Mouse (Mus musculus): ENCODE measurements around the gene Acot13.
"Not testable (repeated sequence)": the region's sequence is repeated elsewhere in the genome, so short reads cannot be mapped to it uniquely, and the experiment has no call there.

Acot13 gene

GRCm38 (mm10) chr13:24831353-24832130, at the start of gene Acot13, which contains the start of gene Tdp2:
TSS of gene Acot13 (minus strand) at chr13:24831540.
TSS of gene Tdp2 (plus strand) at chr13:24831679.
- peak; percentile 95 for DNase-seq

DNA sequence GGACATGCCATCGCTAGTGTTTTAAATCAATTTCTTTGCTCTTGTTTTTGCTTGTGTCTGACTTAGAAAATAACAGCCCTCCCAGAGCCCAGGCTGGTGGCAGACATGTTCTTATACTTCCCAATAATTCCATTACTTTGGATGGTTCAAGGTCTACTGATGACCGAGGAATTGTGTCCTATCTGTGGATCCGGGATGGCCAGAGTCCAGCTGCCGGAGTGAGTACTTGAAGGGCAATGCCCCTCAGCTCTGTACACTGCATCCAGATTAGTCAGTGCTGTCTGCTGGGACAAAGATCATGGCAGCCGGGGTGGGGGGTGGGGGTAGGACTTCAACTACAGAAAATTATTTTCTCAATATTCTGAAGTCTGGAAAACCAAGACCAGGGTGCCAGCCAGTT, 49.4 kb upstream of the Acot13 start:
- DNase-seq: no peak

- DNase-seq: no peak
Observed at GRCm38 (mm10) chr13:24880208-24880607, 48.9 kb upstream of the Acot13 start.

- no peak for DNase-seq
Observed at GRCm38 (mm10) chr13:24879359-24880040, 48.2 kb upstream of the Acot13 start.

DNA sequence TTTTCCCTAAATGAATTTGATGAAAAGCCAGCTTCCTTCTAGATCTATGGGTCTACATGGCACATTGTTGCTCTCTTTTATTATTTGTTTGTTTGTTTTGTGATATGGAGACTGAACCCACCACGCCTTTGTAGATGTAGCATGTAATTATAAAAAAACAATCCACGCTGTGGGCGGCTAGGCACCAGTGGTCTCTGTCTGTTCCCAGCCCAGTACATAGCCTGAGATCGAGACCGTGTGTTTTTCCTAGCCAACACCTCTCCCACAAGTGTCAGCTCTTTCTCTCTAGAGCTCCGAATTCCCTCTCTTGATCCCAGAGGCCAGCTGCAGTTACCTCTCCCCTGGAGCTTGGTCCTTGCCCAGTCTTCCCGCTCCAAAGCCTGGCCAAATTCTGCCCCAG, 36.9 kb upstream of the Acot13 start:
- DNase-seq: no peak

DNA sequence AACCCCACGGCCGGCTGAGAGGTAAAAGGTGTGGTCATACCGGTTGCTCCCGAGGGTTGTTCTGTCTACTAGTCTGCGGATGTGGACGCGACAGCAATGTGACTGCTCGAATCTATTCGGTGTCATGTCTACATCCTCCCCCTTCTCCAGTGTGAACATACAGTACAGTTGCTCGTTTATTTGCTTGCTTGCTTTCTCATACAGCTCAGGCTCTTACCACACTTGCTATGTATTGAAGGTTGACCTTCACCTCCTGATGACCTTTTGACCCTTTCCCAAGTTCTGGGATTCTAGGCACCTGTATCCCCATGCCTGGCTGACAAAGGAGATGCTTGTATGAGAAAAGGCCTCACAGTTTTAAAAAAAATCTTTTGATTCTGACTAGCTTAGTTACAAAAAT, 36.4 kb upstream of the Acot13 start:
- no peak for DNase-seq

DNA sequence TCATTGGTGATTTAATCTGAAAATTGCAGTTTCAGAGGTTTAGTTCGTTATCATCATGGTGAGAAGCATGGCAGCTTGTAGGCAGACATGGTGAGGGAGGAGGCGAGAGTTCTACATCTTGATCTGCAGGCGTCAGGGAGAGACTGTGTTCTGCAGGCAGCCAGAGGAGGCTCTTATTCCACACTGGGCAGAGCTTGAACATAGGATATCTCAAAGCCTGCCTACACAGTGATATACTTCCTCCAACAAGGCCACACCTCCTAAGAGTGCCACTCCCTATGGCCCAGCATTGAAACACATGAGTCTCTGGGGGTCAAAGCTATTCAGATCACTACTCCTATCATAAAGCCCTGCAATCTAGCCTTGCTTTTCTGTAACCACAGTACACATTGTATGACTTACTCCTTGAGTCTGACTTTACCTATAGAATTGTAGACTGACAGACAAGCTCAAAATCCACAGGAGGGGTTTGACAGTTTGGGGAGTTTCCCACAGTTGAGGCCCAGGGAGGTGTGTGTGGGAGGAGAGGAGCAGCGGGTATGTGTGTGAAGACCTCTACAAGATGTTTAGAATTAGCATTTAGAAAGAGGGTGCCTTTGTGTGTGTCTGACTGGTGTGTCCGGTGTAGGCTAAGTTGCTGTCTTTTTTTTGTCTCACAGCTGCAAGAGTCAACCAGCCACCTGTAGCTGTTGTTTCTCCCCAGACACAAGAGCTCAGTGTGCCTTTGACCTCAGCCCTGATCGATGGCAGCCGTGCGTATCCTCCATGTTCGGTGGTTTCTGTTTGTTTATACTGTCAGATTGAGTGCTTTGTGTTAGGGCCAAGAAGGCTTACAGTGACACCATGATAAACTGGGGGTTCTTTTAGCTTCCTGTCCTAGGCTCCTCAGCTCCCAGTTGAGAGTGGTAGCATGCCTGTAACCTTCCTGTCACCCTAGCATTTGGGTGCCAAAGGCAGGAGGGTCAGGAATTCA, 35.4 kb upstream of the Acot13 start:
- no peak for DNase-seq

- peak; percentile 58 for DNase-seq
Observed at GRCm38 (mm10) chr13:24862520-24862919, 31.2 kb upstream of the Acot13 start.

- DNase-seq: peak; percentile 5
Observed at GRCm38 (mm10) chr13:24862021-24862420, 30.7 kb upstream of the Acot13 start.

- no peak for DNase-seq
Observed at GRCm38 (mm10) chr13:24861084-24861483, 29.7 kb upstream of the Acot13 start.

DNA sequence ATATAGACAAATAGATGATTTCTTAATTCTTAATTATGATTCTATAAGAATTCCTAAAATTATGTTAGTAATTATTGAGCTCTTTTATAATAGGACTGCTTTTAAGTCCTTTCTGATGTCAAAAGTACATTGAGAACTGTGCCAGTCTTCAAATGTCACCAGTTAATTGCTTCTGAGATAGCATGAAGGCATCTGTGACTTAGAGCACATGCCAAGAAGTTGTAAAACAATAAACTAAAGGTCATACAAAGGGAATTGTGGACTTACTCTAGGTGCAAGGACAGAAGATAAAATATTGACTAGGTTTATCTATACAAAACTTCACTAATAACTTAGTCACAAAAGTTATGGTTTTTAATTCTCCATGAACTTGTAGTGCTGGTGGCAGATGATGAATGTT, 27.8 kb upstream of the Acot13 start:
- DNase-seq: no peak

GRCm38 (mm10) chr13:24852570-24852969, 21.2 kb upstream of the Acot13 start:
- DNase-seq: no peak

DNA sequence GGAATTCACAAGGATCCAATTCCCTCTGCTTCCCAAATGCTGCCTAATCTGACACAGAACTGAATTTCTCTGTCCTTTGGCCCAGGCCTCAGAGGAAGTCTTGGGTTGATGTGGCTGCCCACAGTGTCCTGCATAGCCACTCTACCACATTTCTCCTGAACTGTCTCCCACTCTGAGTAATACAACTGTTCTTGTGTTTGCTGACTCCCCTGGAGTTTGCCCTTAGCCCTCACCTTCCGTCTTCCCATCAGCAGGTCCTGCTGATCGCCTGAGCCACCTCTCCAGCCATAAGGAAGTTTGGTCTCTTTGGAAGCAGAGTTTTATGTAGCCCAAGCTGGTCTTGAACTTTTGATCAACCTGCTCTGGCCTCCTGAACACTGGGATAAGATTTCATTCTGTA, 20.6 kb upstream of the Acot13 start:
- no peak for DNase-seq

GRCm38 (mm10) chr13:24849318-24849717, 18.0 kb upstream of the Acot13 start:
- no peak for DNase-seq

DNA sequence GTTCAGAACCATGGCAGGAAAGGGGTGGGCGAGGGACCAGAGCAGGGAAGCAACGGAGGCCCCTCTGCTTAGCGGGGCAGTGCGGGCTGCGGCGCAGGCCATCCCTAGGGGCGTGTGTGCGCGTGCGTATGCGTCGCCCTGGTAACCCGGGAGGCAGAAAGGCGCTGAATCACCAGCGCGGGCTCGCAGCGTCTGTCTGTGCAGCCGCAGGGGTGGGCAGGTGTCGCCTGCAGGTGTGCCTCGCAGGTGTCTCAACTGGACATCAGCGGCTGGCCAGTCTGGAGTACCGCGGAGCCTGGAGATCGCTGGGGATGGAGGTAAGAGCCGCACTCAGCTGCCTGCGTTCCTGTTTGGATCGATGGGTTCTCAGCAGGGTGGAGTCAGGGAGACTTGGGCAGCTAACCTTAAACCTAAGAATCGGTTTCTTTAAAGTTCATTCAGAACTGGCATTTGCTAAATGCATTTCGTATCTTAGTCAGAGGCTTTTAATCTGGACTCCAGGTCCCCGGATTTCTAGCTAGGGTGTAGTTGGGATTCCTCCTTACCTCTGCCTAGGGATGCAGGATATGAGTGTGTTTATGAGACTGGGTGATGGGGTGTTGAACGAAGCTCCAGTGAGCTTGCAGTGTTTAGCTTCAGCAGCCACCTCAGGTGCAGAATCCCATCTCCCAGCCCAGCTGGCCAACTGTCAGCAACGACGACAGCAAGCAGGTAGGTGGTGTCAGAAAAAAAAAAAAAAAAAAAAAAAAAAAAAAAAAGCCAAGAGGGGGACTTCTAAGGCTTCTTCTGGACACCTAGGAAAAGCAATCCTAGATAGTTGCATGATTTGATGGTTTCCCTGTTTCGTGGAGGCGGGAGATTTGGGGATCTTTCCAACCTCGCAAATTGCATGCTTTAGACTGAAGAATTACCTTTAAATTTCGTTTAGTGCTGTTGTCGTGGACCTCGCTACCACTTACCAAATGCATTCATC, 13.9 kb upstream of the Acot13 start, which contains the start of gene D130043K22Rik:
TSS of gene D130043K22Rik (plus strand) at position 153 of the 973 bp plus-strand sequence.
- DNase-seq: peak; percentile 12

GRCm38 (mm10) chr13:24841702-24842101, 10.4 kb upstream of the Acot13 start:
- no peak for DNase-seq

GRCm38 (mm10) chr13:24839831-24840230, 8.5 kb upstream of the Acot13 start:
- no peak for DNase-seq

- not testable (repeated sequence) for DNase-seq
Observed at GRCm38 (mm10) chr13:24837765-24838164, 6.4 kb upstream of the Acot13 start.

- no peak for DNase-seq
Observed at GRCm38 (mm10) chr13:24832811-24833155, 1.4 kb upstream of the Acot13 start.

GRCm38 (mm10) chr13:24832131-24832810, 931 bp upstream of the Acot13 start:
- no peak for DNase-seq

DNA sequence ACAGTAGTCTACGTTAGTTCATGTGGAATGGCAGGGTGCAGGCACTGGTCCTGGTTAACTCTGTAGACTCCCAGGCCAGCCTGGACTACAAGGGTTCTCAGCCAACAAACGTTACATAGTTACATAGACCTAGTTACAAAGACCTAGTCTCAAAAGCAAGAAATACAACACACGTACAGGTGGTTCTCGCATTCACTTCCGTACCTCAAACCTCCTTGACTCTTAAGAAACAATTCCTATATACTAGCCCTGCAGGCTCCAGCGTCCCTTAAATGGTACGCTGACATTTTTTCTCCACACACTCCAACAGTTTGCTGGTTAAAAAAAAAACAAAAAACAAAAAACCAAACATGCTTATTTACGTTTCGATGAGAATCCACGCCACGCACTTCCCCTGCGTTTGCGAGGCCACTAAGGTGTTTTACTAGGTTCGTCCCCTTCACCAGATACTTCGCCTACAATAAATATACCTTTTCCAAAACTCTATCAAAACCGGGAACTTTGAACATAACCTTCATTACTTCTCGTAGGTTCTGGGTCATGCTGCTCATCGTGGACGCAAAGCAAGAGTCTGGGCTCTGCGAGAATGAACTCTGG, 486 bp downstream of the Acot13 start:
- DNase-seq: no peak

Measured in lung, postnatal 14 days (tissue).